27 mouse cellular contexts compared by ENCODE assay signal in genomic region chr9:77433476-77433875, GRCm38 (mm10).
DNase-seq lines count a peak whose midpoint lies in the region; ATAC-seq and TF ChIP-seq lines count a peak whose summit lies in the region.
"Had no signal": no experiment of that assay in that cellular context is flagged by ENCODE, and none has a peak within 500 bp of the region (broad histone marks: within the 10 kb centered on the region; RNA-seq: fewer than 3 reads in every experiment).

No protein-coding gene starts in this region.

- no peak for TF ChIP-seq CTCF in kidney, postnatal 0 days (IDR thresholded peaks at IDR 0.05; ENCODE audit: low read depth)
- TF ChIP-seq CTCF in lung, embryonic 14.5 days (IDR thresholded peaks at IDR 0.05; ENCODE audit: low read depth): no peak

- intact Hi-C loops in heart, postnatal 25 days (cut with DNase I): no loop called here

- H3K4me3 ChIP-seq in kidney, postnatal 0 days (replicated peaks; ENCODE audit: low read depth, low read length): no peak overlapping the region
- H3K4me3 ChIP-seq in kidney, embryonic 14.5 days (ENCODE audit: low read length): no peak overlapping the region
- H3K4me3 ChIP-seq in lung, embryonic 14.5 days (ENCODE audit: low read depth, low read length): no peak overlapping the region
- H3K4me3 ChIP-seq in brown adipose tissue, adult 24 weeks (ENCODE audit: insufficient read depth, low read depth, low read length): no peak overlapping the region
- H3K4me3 ChIP-seq: embryonic facial prominence, embryonic 12.5 days; heart, adult 2 months; midbrain, embryonic 13.5 days; neural tube, embryonic 13.5 days had no signal

- no peak overlapping the region for H3K27ac ChIP-seq in kidney, postnatal 0 days
- no peak overlapping the region for H3K27ac ChIP-seq in kidney, embryonic 14.5 days (ENCODE audit: low read depth, low read length)
- H3K27ac ChIP-seq in lung, embryonic 14.5 days (ENCODE audit: low read depth): no peak overlapping the region
- 0 out of 2 replicates have a peak overlapping the region, but pooled peaks have one; percentile 8 for H3K27ac ChIP-seq in brown adipose tissue, adult 24 weeks (replicated peaks; ENCODE audit: low read depth, low read length)
- H3K27ac ChIP-seq: embryonic facial prominence, embryonic 12.5 days; heart, adult 2 months; hindbrain, embryonic 14.5 days; liver, embryonic 14.5 days; macrophage; midbrain, embryonic 13.5 days; neural tube, embryonic 13.5 days; stomach, postnatal 0 days had no signal

- peaks cover 2% of the 10 kb centered on the region; the same call in 1 of the 2 replicates for H3K4me1 ChIP-seq in kidney, postnatal 0 days (replicated peaks; ENCODE audit: insufficient read depth, low read length)
- peaks cover 14% of the 10 kb centered on the region for H3K4me1 ChIP-seq in kidney, embryonic 14.5 days (ENCODE audit: control insufficient read depth, insufficient read depth, low read length)
- peaks cover 5% of the 10 kb centered on the region; the same call in 1 of the 2 replicates for H3K4me1 ChIP-seq in lung, embryonic 14.5 days (ENCODE audit: insufficient read depth)
- peaks cover 2% of the 10 kb centered on the region; the same call in 1 of the 2 replicates for H3K4me1 ChIP-seq in brown adipose tissue, adult 24 weeks (ENCODE audit: control insufficient read depth, insufficient read depth, insufficient read length, low read length)

- H3K27me3 ChIP-seq in kidney, postnatal 0 days (ENCODE audit: insufficient read depth, low read length): no peaks in the 10 kb centered on the region
- no peaks in the 10 kb centered on the region for H3K27me3 ChIP-seq in kidney, embryonic 14.5 days (ENCODE audit: control insufficient read depth, insufficient read depth, low read length)
- no peaks in the 10 kb centered on the region for H3K27me3 ChIP-seq in lung, embryonic 14.5 days (ENCODE audit: insufficient read depth, low read length)
- H3K27me3 ChIP-seq: embryonic facial prominence, embryonic 12.5 days; midbrain, embryonic 13.5 days; neural tube, embryonic 13.5 days; Patski had no signal

- no peak overlapping the region for H3K9ac ChIP-seq in kidney, postnatal 0 days (ENCODE audit: low read depth, low read length)
- H3K9ac ChIP-seq in kidney, embryonic 14.5 days (ENCODE audit: low read depth, low read length): no peak overlapping the region
- no peak overlapping the region for H3K9ac ChIP-seq in lung, embryonic 14.5 days
- H3K9ac ChIP-seq: embryonic facial prominence, embryonic 12.5 days; hindbrain, embryonic 14.5 days; liver, embryonic 14.5 days; midbrain, embryonic 13.5 days; neural tube, embryonic 13.5 days had no signal

- H3K4me2 ChIP-seq in kidney, postnatal 0 days (ENCODE audit: low read length): no peak overlapping the region
- H3K4me2 ChIP-seq in kidney, embryonic 14.5 days (replicated peaks; ENCODE audit: low read depth, low read length): no peak overlapping the region
- no peak overlapping the region for H3K4me2 ChIP-seq in lung, embryonic 14.5 days
- H3K4me2 ChIP-seq: embryonic facial prominence, embryonic 12.5 days; hindbrain, embryonic 14.5 days; midbrain, embryonic 13.5 days; neural tube, embryonic 13.5 days had no signal

- WGBS in kidney, postnatal 0 days: 75% methylated on average over 4 of the region's 4 CpGs
- 76% methylated on average over 4 of the region's 4 CpGs for WGBS in kidney, embryonic 14.5 days
- WGBS in lung, embryonic 14.5 days: 62% methylated on average over 4 of the region's 4 CpGs

- peaks cover 13% of the 10 kb centered on the region; the same call in 1 of the 2 replicates for H3K36me3 ChIP-seq in kidney, postnatal 0 days (ENCODE audit: insufficient read depth, low read length)
- peaks cover 4% of the 10 kb centered on the region; the same call in 1 of the 2 replicates for H3K36me3 ChIP-seq in kidney, embryonic 14.5 days (ENCODE audit: control insufficient read depth, insufficient read depth, low read length)
- H3K36me3 ChIP-seq in lung, embryonic 14.5 days (ENCODE audit: insufficient read depth): 0 out of 2 replicates have a peak, but pooled peaks cover 3% of the 10 kb centered on the region

- H3K9me3 ChIP-seq in kidney, postnatal 0 days (replicated peaks; ENCODE audit: low read length): no peaks in the 10 kb centered on the region
- H3K9me3 ChIP-seq in kidney, embryonic 14.5 days (ENCODE audit: control insufficient read depth, low read length): no peaks in the 10 kb centered on the region
- no peaks in the 10 kb centered on the region for H3K9me3 ChIP-seq in lung, embryonic 14.5 days (ENCODE audit: low read depth, low read length)
- H3K9me3 ChIP-seq: embryonic facial prominence, embryonic 12.5 days; midbrain, embryonic 13.5 days; neural tube, embryonic 13.5 days had no signal

- peak; percentile 20 for DNase-seq in heart, adult 8-10 months (ENCODE audit: low spot score)
- DNase-seq in heart, postnatal 25 days (ENCODE audit: low spot score): no peak
- peak; percentile 66 for DNase-seq in kidney, postnatal 0 days (ENCODE audit: low spot score)
- DNase-seq in lung, embryonic 14.5 days: peak; percentile 63
- DNase-seq in lung, postnatal 36 days: no peak
- DNase-seq: adrenal gland, postnatal 10 days; cerebellum, adult 11 months; cerebellum, adult 9-10 months; embryo, embryonic 11 days; gastrocnemius, postnatal 25 days; layer of hippocampus, postnatal 36 days; right cerebral cortex, postnatal 4 days; thymus, adult 18-20 months; thymus, postnatal 25 days had no signal

- no peak for ATAC-seq in kidney, postnatal 0 days (replicated peaks; ENCODE audit: low FRiP score, low read depth)
- no peak for ATAC-seq in kidney, embryonic 14.5 days (ENCODE audit: low FRiP score, low TSS enrichment)
- ATAC-seq in lung, embryonic 14.5 days (ENCODE audit: insufficient read depth): peak; percentile 50; the same call in 1 of the 2 replicates
- ATAC-seq: forebrain, embryonic 14.5 days; intestine, postnatal 0 days; midbrain, embryonic 13.5 days; Patski had no signal

Comparison
In these comparisons a context has a peak if more than half of its experiments do, and no peak if none do; other contexts are left out.
1. DNase-seq: peak in heart, adult 8-10 months (single experiment), kidney, postnatal 0 days (single experiment) and lung, embryonic 14.5 days (single experiment); none in heart, postnatal 25 days (single experiment) and lung, postnatal 36 days (single experiment).